Mouse (Mus musculus): Measurements from ENCODE around the gene Eva1b.

Gene Eva1b

DNA sequence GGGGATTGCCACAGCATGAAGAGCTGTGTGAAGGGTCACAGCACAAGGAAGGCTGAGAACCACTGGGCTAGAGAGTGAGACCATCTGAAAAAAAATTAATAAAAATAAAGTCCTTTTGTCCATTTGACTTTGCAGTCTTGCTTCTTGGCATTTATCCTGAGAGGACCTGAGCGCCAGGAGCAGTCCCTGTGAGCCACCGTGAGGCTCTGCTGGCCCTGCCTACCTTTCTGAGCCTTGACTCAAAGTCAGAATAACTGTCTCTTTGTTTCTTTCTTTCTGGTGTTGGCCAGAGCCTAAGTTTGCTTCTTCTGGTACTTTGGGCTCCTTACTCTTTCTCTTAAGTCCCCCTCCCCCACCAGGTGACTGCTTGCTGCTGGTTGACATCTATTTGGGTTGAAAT lies 27.0 kb upstream of the Eva1b start:
- DNase-seq: no peak

DNA sequence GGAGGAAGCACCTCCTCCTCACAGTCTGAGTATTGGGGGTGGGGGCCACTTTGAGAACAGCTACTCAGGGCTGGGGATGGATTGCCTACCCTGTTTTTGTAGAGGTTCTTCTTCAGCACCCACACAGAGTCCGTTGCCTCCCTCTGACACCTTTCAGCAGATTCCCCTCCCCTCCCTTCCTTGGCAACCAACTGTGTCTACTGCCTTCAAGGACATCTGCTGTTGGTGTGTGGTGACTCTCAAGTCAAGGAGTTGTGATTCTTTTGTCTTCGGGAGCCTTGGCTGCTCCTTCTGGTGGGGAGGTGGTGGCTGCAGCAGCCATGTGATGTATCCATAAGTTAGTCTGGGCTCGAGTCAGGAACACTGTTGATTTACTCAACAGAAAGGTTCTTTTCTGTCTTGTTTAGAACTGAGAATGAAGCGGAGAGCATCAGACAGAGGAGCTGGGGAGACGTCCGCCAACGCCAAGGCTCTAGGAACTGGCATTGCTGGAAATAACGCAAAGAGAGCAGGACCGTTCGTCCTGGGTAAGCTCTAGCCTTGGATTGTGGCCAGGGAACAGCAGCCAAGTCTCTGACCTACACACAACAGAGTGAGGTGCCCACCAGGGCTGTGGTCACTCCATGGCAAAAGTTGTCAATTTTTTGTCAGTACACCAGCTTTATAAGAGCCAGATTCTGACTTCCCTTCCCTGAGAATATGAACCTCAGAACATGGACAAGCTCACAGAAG lies 24.1 kb upstream of the Eva1b start:
- no peak for DNase-seq

DNA sequence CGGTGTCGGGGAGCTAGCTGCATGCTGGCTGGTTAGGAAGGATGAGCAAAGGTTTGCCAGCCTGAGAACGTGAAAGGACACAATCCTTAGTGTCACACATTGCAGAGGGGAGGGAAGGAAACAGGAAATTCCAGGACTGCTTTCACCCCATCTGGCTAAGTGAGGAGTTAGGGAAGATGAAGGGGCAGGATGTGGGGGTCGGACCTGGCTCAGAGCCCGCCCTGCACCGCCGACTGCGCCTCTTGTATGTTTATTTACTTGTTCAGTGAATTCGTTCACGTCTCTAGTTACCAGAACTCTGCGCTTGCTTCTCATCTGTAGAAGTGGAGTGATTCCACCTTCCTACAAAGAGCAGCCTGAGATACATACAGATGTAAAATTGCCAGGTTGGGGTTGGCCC lies 17.0 kb upstream of the Eva1b start:
- DNase-seq: no peak

DNA sequence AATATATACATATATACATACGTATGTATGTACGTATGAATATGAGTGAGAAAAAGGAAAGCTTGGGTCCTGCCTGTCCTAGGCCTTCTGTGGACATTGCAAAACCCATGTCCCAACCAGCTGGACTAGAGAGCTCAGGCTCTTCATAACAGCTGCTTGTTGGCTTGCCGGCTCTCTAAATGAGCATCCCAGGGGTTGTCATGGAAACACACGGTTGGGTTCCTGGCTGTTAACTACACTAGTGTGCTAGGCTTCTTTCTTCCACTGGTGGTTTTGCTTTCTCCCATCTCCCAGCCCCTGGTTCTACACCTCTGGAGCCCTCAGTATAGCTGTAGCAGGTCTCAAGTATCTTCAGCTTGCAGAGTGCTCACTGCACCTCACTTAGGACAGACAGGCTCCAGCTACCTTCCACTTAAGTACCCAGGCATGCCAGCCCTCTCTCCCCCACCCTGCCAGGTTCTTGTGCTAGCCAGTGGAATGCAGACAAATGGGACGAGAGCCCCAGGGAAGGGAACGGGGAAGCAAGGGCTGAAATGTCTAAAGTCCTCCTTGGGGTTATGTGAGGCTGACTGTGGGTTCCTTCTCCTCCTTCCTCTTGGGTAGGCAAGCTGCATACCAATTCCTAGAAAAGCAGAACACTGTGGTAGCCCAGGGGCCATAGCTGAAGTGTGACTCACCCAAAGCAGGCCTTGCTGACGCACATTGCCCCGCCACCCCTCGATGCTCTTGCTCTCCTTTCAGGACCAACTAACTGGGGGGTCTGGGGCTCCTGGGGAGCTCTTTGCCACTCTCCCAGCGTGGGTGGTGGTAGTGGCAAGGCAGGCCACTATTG lies 16.0 kb upstream of the Eva1b start:
- DNase-seq: peak; percentile 57

DNA sequence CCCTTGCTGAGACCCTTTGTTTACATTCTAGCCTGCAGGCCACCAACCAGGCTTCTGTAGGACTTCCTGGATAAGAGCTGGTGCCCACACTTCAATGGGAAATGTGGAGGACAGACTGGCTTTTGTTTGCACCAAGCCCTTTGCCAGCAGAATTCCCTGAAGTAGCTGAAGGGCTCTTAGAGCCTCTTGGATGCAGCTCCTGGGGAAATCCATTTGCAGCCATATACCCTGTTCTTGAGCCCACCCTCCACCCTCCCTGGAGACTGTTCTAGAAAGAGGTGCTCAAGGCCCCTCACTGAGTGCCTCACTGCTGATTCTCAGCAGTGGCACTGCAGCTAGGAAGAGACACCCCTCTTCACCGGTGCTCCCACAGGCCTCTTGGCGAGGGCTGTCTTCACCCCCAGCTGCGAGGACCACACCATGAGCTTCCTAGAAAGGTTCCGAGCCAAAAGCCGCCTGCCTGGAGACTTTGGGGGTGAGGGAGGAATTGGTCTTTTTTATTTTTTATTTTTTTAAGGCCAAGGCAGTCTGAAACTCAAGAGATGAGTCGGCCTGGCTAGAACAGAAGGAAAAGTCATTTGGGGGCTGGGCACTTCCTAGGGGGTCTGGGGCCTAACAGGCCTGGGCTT lies 14.8 kb upstream of the Eva1b start:
- no peak for DNase-seq

DNA sequence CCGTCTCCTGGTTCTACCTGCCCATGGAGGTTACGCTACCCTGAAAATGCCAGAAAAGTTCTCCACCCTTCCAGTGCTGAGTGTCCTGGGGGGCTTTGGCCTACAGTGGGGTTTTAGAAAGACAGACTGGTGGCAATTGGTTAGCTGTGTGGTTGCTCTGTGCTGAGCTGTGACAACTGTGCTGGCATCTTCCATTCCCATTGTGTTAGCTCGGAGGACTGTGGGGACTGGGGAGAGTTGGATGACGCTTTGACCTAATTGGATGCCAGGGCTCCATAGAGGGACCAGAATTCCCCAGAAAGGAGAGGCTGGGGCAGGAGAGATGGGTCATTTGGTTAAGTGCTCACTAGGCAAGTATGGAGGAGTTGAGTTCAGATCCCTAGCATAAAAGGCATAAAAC lies 13.3 kb upstream of the Eva1b start:
- no peak for DNase-seq

DNA sequence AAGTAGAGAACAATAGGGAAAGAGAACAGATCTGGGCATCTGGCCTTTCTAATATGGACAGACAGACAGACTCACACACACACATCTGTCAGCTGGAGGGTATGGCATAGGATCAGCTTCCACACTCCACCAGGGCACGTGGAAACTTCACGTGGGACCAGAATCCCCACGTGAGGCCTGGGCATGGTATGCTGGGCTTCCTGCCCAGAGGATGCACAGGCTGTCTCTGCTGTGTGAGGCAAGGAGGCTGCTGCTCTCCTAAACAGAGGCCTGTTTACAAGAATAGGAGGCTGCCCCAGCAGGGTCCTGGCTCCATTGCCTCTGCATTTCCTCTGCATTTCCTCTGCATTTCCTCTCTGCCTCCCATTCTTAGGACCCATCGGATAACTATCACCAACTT lies 12.9 kb upstream of the Eva1b start:
- no peak for DNase-seq

DNA sequence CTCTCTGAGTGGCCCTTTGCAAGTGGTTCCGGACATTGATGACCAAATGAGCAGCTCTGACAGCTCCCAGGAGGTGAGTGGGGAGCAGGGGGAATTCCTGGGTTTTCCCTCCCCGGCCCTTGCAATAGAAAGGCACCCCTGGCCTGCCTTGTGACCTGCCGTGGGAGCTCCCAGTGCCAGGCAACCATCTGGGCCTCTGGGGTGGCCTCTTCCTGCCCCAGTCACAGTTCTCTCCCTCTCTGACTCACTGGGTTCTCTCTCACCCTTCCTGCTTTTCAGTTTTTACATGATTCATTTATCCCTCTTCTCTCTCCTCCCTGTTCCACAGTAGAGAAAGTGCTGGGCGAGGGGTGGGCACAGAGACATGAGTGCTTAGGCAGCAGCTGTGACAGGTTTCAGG lies 9.8 kb upstream of the Eva1b start:
- DNase-seq: no peak

DNA sequence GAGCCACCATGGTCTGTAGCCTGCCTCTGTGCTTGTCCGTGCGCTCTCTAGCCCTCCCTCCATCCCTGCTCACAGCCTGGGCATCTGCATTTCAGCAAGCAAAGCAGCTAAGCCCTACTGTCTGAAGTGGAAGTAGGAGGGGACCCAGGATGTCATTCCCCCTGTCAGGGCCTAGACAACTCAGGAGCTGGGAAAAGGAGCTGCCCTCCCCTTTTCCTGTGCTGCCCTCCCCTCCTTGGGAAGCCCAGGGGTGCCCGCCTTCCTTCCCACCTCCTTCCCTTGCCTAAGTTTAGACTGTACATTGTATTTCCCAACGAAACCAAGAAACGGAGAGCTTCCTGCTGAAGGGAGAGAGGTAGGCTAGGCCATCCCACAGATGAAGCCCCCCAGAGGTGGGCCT lies 6.5 kb upstream of the Eva1b start:
- DNase-seq: no peak

DNA sequence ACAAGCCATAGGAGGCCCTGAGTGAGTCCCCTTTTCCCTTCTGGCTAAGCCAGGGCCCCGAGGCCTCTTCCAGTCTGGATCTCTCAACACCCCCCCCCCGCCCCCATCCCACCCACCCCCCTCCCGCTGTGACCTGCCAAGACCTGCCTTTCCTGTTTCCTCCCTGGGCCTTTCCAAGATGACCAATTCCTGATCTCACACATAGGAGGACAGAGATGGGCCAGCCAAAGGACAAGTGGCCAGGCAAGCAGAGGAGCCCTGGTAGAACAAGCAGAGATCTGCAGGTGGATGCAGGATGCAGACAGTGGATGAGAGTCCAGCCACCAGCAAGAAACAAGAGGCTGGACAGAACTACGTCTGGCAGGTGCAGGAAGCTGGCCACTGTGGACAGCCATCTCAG lies 2.1 kb upstream of the Eva1b start:
- DNase-seq: no peak

DNA sequence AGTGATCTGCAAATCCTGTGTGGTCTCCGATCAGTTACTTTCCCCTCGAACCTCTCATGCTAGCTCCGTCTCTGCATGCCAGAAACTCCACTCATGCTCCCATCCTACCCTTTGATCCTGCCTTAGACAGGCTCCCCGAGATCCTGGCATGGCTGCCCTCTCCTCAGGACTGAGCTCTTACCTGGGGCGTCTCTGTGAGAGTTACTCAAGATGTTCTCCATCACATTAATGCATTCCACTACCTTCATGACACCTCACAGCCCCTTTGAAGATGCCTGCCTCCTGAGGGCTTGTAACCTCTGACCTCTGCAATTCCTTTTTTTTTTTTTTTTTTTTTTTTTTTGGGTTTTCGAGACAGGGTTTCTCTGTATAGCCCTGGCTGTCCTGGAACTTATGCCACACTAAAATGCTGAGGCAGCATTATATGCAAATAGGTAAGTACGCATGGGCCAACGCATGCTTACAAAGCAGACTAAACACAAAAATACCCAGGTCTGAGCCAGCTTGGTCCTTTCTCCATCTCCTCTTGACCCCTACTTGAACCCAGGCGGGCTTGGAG lies 491 bp upstream of the Eva1b start:
- no peak for DNase-seq

DNA sequence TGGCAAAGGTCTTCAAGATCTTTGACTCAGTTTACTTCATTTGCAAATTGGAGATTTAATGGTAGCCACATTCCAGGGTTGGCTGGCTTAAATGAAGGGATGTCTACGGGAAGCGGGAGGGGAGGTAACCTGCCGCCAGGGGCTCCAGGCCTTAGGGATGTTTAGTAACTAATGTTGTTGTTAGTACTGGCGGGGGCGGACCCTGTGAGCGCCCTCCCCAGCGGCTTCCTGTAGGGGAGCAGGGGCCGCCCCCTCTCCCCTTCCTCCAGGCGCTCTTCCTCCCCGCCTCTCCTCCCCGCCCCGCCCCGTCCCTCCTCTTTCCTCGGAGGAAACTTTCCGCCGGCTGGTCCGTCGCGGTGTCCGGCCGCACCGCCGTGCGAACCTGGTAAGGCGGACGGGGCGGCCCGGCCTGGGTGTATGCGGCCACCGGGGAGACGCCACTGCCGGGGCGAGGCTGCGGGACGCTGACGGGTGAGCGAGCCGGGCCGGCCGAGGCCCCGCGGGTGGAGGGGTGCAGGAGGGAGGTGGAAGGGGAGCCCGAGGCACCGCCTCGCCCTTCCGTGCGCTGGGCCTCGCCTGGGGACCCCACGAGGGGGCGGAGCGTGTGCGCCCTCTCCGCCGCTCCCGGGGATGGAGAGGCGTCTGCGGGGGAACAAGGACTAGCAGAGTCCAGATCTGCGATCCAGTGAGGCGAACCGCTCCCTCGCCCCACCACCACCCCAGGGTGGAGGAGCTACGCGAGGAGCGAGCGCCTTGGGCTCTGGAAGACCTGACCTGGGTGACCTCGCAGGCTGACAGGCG lies 817 bp downstream of the Eva1b start:
- no peak for DNase-seq

DNA sequence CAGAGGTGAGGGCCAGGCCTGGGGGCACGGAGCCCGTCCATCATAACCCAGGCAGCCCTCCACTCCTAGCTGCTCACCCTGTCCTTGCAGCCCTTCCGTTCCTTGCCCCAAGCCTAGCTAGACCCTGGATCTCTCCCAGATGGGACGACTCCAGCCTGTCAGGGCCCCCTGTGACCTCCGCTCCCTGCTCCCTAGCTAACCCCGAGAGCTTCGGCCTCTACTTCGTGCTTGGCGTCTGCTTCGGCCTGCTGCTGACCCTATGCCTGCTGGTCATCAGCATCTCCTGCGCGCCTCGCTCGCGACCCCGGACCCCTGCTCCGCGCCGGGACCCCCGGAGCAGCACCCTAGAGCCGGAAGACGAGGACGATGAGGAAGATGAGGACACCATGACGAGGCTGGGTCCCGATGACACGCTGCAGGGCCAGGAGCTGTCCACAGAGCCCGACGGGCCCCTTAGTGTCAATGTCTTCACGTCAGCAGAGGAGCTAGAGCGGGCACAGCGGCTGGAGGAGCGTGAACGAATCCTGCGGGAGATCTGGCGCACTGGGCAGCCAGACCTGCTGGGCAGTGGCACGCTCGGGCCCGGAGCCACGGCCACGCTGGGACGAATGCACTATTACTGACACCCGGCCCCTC lies 1.6 kb downstream of the Eva1b start:
- DNase-seq: no peak

DNA sequence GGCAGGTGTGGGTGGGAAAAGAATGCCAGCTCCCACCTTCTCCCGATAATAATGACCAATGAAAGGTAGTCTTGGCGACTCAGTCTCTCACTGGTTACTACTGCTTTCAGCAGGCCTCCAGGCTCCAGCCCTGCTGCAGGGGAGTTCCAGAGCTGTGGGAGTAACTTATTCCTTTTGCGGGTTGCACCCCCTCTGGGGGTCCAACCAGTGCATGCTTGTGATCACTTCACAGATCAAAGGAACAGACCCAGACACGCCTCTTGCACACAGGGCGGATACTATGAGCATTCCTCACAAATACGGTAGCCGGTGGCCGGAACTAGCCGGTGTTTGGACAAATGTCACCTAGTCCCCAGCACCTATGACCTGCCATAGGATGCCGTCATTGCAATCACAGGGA lies 2.3 kb downstream of the Eva1b start:
- no peak for DNase-seq

DNA sequence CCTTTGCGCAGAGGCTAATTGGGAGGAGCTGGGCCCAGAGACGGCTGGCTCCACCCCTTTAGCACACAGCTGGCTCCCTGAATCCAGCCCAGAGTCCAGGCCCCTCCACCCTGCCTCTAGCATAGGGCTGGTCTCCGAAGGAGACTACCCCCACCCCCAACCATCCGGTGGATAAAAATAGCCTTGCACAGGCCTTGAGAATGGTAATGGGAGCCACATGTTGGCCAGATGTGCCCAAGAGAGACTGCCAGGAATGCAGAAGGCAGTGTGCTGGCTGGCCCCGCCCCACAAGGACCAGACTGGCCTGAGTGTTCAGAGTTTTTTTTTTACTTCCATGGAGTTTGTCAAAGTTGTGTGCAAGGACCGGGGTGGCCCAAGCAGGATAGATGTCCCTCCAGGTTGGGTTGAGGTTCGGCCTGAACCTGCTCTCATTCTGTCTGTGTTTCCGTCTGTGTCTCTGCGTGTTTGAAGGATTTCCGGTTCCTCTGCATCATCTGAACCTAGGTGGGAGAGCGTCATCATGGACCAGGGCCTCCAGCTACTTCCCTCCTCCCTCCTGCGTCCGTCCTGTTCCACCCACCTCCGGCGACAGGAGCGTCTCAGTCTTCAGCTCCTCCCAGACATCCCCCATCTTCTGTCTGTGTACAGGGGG lies 2.9 kb downstream of the Eva1b start:
- DNase-seq: no peak

DNA sequence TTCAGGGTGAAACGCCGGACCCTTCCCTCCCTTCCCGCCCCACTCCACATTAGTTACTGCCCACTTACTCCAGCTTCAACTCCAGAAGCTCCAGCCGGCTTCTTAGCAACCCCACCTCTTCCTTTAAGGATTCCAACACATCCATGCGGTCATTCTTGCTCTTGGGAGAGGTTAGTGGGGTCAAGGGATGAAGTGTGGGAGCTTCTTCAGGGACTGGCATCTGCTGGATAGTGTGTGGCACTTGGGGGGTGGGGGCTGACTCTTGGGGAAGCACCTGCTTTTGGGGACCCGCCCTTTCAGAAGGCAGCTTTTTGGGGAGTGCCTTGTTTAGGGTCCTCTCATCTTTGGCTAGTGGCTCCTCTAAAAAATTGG lies 3.4 kb downstream of the Eva1b start:
- DNase-seq: no peak

DNA sequence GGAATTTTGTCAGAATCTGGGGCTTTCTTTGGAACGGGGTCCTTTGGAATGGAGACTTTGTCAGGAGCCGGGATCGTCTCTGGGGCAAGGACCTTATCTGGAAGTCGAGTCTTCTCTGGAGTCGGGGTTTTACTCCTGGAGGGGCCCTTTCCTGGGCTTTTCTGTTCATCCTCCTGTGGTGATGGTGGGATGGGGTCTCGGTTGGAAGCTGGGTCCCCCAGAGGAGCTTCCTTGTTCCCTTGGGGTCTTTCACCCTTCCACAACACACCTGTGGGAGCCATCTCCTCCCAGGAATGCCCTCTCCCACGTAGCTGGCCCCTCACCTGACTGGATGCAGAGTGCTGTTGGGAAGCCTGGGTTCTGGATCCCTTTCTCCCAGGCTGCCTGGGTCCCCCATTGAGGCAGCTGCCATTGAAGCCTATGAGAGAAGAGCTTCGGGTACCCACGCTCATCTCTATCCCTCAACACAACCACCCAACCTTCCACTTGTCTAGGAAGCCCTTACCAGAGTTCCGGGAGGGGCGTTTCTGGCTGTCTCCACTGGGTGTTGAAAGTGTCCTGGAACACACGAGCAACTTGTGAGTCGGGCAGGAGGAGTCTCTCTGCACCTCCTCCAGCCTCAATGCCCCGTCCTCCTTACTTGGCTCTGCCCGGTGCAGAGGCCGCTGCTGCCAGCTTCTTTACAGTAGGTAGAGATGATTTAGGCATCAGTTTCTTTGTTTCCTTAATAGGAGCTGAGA lies 4.3 kb downstream of the Eva1b start:
- DNase-seq: no peak

DNA sequence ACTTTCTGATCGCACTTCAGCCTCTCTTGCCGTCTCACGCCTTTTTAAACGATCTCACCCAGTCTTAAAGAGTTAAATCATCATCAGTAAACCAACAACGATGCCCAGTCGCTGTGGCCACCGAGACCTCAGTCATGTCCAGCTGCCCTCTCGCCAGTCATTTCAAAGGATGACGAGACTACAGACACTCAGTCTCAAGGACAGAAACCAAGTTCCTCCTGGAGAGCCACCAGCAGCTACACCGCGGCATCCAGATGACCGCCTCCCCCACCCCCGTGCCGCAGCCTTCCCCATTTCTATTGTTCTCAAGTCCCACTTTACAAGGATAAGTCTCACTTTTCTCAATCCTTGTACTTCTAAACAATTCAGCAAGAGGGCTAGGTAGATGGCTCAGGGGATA lies 5.3 kb downstream of the Eva1b start:
- DNase-seq: no peak

DNA sequence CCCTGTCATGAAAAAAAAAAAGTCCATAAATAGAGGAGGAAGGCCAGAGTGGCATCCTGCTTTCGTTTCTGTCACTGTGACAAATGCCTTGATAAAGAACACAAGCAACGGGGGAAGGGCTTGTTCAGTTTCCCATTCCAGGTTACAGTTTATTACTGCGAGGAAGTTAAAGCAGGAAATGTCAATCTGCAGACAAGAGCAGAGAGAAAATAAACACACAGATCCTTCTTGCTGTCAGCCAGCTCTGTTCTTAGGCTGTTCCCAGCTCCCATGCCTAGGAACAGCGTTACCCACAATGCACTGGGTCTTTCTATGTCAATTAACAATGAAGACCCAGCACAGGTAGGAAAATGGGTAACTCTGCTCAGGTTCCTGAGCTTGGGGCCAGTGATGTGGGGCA lies 7.6 kb downstream of the Eva1b start:
- DNase-seq: no peak

DNA sequence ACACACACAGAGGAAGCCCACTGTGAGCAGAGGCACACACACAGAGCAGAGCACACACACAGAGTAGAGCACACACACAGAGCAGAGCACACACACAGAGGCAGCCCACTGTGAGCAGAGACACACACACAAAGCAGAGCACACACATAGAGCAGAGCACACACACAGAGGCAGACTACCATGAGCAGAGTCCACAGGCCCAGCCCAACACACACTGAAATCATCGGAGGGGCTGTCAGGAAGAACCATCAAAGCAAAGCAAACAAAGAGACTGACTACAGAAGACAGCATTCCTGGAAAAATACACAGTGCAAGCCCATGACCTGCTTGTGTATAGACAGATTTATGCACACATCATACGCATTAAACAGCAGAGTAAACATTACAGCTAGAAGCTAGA lies 8.3 kb downstream of the Eva1b start:
- no peak for DNase-seq

DNA sequence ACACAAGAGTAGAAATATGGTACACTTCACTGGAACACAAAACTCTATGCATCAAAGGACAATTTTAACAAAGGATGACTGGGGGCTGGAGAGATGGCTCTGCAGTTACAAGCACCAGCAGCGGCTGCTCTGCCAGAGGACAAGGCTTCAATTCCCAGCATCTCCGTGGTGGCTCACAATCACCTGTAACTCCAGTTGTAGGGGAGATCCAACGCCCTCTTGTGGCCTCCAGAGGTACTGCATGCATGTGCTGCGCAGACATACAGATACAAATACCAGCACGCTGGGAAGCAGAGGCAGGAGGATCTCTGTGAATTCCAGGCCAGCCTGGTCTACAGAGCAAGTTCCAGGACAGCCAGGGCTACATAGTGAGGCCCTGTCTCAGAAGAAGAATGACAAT lies 9.1 kb downstream of the Eva1b start:
- DNase-seq: no peak

All from right cerebral cortex, postnatal 14 days (tissue).